Mouse (Mus musculus) ZHBTc4 (cell line): ENCODE measurements around the gene Oasl2.
"Not testable (repeated sequence)": the region's sequence is repeated elsewhere in the genome, so short reads cannot be mapped to it uniquely, and the experiment has no call there.

Source experiments
- DNase-seq: peaks from one replicate; pipeline ENCODE4 v3.0.0-alpha.2; 2011; ENCODE audit warnings: low read depth, low spot score

Gene Oasl2

GRCm38 (mm10) chr5:114896688-114897373 is at the start of gene Oasl2:
Oasl2 (plus strand) TSS chr5:114896936.
- DNase-seq: no peak

GRCm38 (mm10) chr5:114851565-114852236 is 45.0 kb upstream of the Oasl2 start:
- no peak for DNase-seq

GRCm38 (mm10) chr5:114853364-114853763 is 43.4 kb upstream of the Oasl2 start, which contains the start of gene 4930519G04Rik:
4930519G04Rik (plus strand) TSS chr5:114853664.
- DNase-seq: not testable (repeated sequence)

GRCm38 (mm10) chr5:114858582-114858981 is 38.2 kb upstream of the Oasl2 start, which contains the start of gene Gm9936:
Gm9936 (minus strand) TSS chr5:114858682.
- no peak for DNase-seq

- DNase-seq: peak; percentile 93
Observed at GRCm38 (mm10) chr5:114859253-114859652, 37.5 kb upstream of the Oasl2 start.

GRCm38 (mm10) chr5:114861730-114862129 is 35.0 kb upstream of the Oasl2 start:
- DNase-seq: no peak

GRCm38 (mm10) chr5:114864813-114865212 is 31.9 kb upstream of the Oasl2 start:
- DNase-seq: no peak

- DNase-seq: no peak
Observed at GRCm38 (mm10) chr5:114865279-114865678, 31.5 kb upstream of the Oasl2 start.

GRCm38 (mm10) chr5:114875858-114876257 is 20.9 kb upstream of the Oasl2 start:
- no peak for DNase-seq

GRCm38 (mm10) chr5:114876331-114876730 is 20.4 kb upstream of the Oasl2 start:
- no peak for DNase-seq

- no peak for DNase-seq
Observed at GRCm38 (mm10) chr5:114877487-114877886, 19.2 kb upstream of the Oasl2 start.

GRCm38 (mm10) chr5:114879399-114879798 is 17.3 kb upstream of the Oasl2 start:
- DNase-seq: no peak

GRCm38 (mm10) chr5:114882319-114882718 is 14.4 kb upstream of the Oasl2 start:
- not testable (repeated sequence) for DNase-seq

GRCm38 (mm10) chr5:114883022-114883421 is 13.7 kb upstream of the Oasl2 start:
- no peak for DNase-seq

- no peak for DNase-seq
Observed at GRCm38 (mm10) chr5:114886801-114887200, 9.9 kb upstream of the Oasl2 start.

- no peak for DNase-seq
Observed at GRCm38 (mm10) chr5:114888995-114889394, 7.7 kb upstream of the Oasl2 start.

GRCm38 (mm10) chr5:114895542-114895941 is 1.2 kb upstream of the Oasl2 start:
- DNase-seq: no peak

GRCm38 (mm10) chr5:114897374-114897793 is 648 bp downstream of the Oasl2 start:
- no peak for DNase-seq

GRCm38 (mm10) chr5:114898857-114899256 is 2.1 kb downstream of the Oasl2 start:
- no peak for DNase-seq

- peak; percentile 81 for DNase-seq
Observed at GRCm38 (mm10) chr5:114902413-114902812, 5.7 kb downstream of the Oasl2 start.

- peak; percentile 79 for DNase-seq
Observed at GRCm38 (mm10) chr5:114908598-114909305, 12.0 kb downstream of the Oasl2 start.

- peak; percentile 53 for DNase-seq
Observed at GRCm38 (mm10) chr5:114913686-114914085, 16.9 kb downstream of the Oasl2 start.
